Mouse (Mus musculus): ENCODE data around the gene Ncaph2. TPM values are rescaled to one million over a fixed set of nuclear protein-coding genes. Genes with fewer than 3 reads are reported as not detected.

Ncaph2 gene
- polyA plus RNA-seq, 1 experiment from 2014 or later: 140 TPM

DNA sequence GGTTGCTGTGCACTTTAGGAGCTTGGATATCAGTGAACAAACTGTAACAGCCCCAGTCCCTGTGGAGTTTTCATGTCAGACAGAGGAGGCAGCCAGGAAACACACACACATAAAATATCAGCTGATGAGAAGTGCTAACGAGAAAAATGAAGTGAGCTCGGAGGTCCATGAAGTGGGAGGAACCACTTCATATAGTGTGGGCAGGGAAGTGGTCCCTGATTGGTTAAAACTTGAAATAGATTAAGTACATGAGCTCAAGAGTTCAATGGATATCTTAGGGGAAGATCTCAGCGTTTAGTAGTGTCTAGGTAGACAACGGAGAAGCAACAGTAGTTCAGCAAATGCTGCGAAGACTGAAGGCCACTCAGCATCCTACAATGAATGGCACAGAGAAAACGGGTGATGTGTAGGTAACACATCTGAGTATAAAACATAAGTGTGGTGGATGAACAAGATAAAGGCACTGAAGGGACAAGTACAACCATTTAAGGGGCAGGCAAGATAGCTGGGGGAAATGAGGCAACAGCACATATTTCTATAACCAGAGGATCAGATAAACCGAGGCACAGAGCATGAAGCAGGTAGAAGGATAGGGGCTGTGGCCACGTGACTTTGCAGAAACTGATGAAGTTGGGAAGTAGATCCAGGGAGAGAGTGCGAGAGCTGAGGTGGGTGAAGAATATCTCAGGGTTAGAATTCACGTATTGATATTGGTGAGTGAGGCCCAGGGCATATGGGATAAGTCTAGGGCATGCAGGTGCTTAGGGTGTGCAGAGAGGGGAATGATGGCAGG is 49.5 kb downstream of the Ncaph2 start:
- no peak for DNase-seq (ENCODE audit: low spot score)
- no peak overlapping the region for H3K4me3 ChIP-seq (ENCODE audit: low read depth, low read length)
- H3K27me3 ChIP-seq (ENCODE audit: control insufficient read depth, insufficient read depth, low read length): no peaks in the 10 kb centered on the region
- 92% methylated on average over 10 of the region's 10 CpGs for WGBS
- no peak for ATAC-seq (ENCODE audit: low FRiP score)
- no peak overlapping the region for H3K9ac ChIP-seq (ENCODE audit: low read depth, low read length)
- no peaks in the 10 kb centered on the region for H3K36me3 ChIP-seq (ENCODE audit: control insufficient read depth, insufficient read depth, low read length)
- H3K4me2 ChIP-seq (replicated peaks; ENCODE audit: low read depth, low read length): no peak overlapping the region
- no peaks in the 10 kb centered on the region; the same call in 1 of the 2 replicates for H3K9me3 ChIP-seq (ENCODE audit: control insufficient read depth, low read length)
- H3K27ac ChIP-seq (ENCODE audit: low read depth, low read length): no peak overlapping the region
- H3K4me1 ChIP-seq (replicated peaks; ENCODE audit: control insufficient read depth, insufficient read depth, low read length): no peaks in the 10 kb centered on the region

DNA sequence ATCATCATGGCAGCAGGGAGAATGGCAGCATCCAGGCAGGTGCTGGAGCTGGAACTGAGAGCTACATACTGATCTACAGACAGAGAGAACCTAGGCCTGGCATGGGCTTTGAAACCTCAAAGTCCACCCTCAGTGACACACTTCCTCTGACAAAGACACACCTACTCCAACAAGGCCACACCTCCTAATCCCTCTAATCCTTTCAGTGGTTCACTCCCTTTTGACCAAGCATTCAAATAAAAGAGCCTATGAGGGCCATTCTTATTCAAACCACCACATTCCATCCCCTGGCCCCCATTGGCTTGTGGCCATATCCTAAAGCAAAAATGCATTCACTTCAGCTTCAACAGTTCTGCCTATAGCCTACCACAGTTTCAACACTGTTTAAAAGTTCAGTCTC is 51.2 kb downstream of the Ncaph2 start:
- Histone ChIP-seq H3K4me2 (replicated peaks; ENCODE audit: low read depth, low read length) (no peak overlapping the region), H3K4me1 (replicated peaks; ENCODE audit: control insufficient read depth, insufficient read depth, low read length) (no peaks in the 10 kb centered on the region), H3K36me3 (ENCODE audit: control insufficient read depth, insufficient read depth, low read length) (no peaks in the 10 kb centered on the region), H3K9me3 (ENCODE audit: control insufficient read depth, low read length) (no peaks in the 10 kb centered on the region; the same call in 1 of the 2 replicates), H3K9ac (ENCODE audit: low read depth, low read length) (no peak overlapping the region), H3K27me3 (ENCODE audit: control insufficient read depth, insufficient read depth, low read length) (no peaks in the 10 kb centered on the region), H3K27ac (ENCODE audit: low read depth, low read length) (no peak overlapping the region), H3K4me3 (ENCODE audit: low read depth, low read length) (no peak overlapping the region)
- ATAC-seq (ENCODE audit: low FRiP score) (no peak), DNase-seq (ENCODE audit: low spot score) (no peak)

DNA sequence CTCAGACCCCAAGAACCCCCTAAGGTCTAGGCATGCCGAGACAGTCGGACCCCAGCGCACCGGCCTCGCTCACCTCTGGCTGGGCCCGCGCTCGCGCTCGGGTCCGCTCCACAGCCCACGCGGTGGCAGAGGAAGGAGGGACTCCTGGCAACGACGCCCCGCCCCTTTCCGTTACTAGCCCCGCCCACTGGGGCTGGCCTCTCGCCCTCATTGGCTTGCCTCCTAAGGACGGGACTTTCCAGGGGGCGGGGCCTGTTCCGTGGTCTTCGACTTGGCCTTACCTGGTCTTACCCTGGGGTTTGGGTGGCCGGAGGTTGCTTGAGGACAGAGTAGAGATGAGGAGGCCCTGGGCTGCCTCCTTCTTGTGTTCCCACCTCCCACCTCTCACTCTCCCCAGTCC is 54.6 kb downstream of the Ncaph2 start, which contains the start of gene Syce3:
TSS of gene Syce3 (minus strand) at position 386 of the 400 bp plus-strand sequence.
- Histone ChIP-seq H3K4me3 (ENCODE audit: low read depth, low read length) (no peak within 1 kb of the TSS), H3K27ac (ENCODE audit: low read depth, low read length) (no peak within 1 kb of the TSS), H3K27me3 (ENCODE audit: control insufficient read depth, insufficient read depth, low read length) (no peaks in the 10 kb centered on the region), H3K36me3 (ENCODE audit: control insufficient read depth, insufficient read depth, low read length) (no peaks in the 10 kb centered on the region), H3K9ac (ENCODE audit: low read depth, low read length) (no peak within 1 kb of the TSS), H3K4me1 (replicated peaks; ENCODE audit: control insufficient read depth, insufficient read depth, low read length) (no peaks in the 10 kb centered on the region), H3K9me3 (ENCODE audit: control insufficient read depth, low read length) (no peaks in the 10 kb centered on the region; the same call in 1 of the 2 replicates), H3K4me2 (replicated peaks; ENCODE audit: low read depth, low read length) (no peak within 1 kb of the TSS)
- WGBS: 82% methylated on average over 22 of the region's 24 CpGs
- DNase-seq (ENCODE audit: low spot score): no peak
- ATAC-seq (ENCODE audit: low FRiP score): no peak

DNA sequence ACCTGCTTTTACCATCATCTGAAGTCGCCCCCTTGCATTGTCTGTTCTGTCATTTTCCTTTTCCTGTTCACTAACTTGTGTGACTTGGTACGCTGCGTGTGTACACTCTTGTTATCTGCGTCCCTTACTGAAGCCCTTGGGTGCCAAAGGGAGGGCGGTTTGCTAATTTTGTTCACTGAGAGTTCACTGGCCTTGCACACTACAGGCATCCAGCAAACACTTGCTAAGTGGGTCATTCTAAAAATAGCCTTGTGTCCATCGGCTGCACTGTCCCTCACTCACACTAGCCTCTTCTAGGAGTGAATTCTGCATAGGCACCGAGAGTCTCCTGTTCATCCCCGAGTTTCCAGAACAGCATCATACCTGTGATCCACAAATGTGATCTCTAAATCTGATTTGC is 59.8 kb downstream of the Ncaph2 start:
- no peaks in the 10 kb centered on the region for H3K9me3 ChIP-seq (ENCODE audit: control insufficient read depth, low read length)
- WGBS: 86% methylated on average over 8 of the region's 8 CpGs
- no peak overlapping the region for H3K4me2 ChIP-seq (replicated peaks; ENCODE audit: low read depth, low read length)
- no peaks in the 10 kb centered on the region for H3K27me3 ChIP-seq (ENCODE audit: control insufficient read depth, insufficient read depth, low read length)
- ATAC-seq (ENCODE audit: low FRiP score): no peak
- H3K27ac ChIP-seq (ENCODE audit: low read depth, low read length): no peak overlapping the region
- DNase-seq (ENCODE audit: low spot score): no peak
- H3K36me3 ChIP-seq (ENCODE audit: control insufficient read depth, insufficient read depth, low read length): no peaks in the 10 kb centered on the region
- H3K4me1 ChIP-seq (replicated peaks; ENCODE audit: control insufficient read depth, insufficient read depth, low read length): no peaks in the 10 kb centered on the region
- H3K4me3 ChIP-seq (ENCODE audit: low read depth, low read length): no peak overlapping the region
- H3K9ac ChIP-seq (ENCODE audit: low read depth, low read length): no peak overlapping the region

DNA sequence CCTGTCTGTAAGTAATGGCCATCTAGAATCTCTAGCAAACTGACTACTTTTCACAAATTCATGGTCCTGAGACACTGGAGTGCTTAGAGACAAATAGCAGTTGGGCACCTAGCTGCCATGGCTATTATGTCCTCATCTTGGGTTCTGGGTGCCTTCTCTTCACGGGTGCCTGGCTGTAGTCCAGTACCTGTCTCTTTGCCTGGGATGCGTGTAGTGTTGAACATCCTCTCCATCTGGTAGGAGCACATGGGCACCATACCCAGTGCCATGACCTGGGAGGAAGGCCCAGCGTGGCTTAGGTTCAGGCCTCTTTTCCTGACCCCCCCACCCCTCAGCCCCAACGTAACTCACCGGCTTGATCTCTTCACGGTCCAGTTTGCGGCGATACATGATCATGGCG is 66.4 kb downstream of the Ncaph2 start:
- H3K27me3 ChIP-seq (ENCODE audit: control insufficient read depth, insufficient read depth, low read length): no peaks in the 10 kb centered on the region
- no peak for ATAC-seq (ENCODE audit: low FRiP score)
- H3K4me3 ChIP-seq (ENCODE audit: low read depth, low read length): no peak overlapping the region
- H3K9me3 ChIP-seq (ENCODE audit: control insufficient read depth, low read length): no peaks in the 10 kb centered on the region
- WGBS: 94% methylated on average over 9 of the region's 9 CpGs
- no peak overlapping the region for H3K9ac ChIP-seq (ENCODE audit: low read depth, low read length)
- peaks cover 5% of the 10 kb centered on the region; the same call in 1 of the 2 replicates for H3K36me3 ChIP-seq (ENCODE audit: control insufficient read depth, insufficient read depth, low read length)
- H3K27ac ChIP-seq (ENCODE audit: low read depth, low read length): no peak overlapping the region
- H3K4me1 ChIP-seq (replicated peaks; ENCODE audit: control insufficient read depth, insufficient read depth, low read length): no peaks in the 10 kb centered on the region
- no peak overlapping the region for H3K4me2 ChIP-seq (replicated peaks; ENCODE audit: low read depth, low read length)
- no peak for DNase-seq (ENCODE audit: low spot score)

Other genes starting within 250 kb of the Ncaph2 start
- 17.5 and 17.6 TPM in 2 replicates for gene Tubgcp6, start 232.6 kb upstream of the Ncaph2 start, polyA plus RNA-seq (2014; fragmentation: Nextera tagmentation; extraction: Ambion mirVana)
- gene Hdac10, start 227.0 kb upstream of the Ncaph2 start, polyA plus RNA-seq (2014; fragmentation: Nextera tagmentation; extraction: Ambion mirVana): 9.4 and 10.7 TPM in 2 replicates
- 16.5 and 17.8 TPM in 2 replicates for gene Mapk12, start 215.0 kb upstream of the Ncaph2 start, polyA plus RNA-seq (2014; fragmentation: Nextera tagmentation; extraction: Ambion mirVana)
- gene Mapk11, start 206.1 kb upstream of the Ncaph2 start, polyA plus RNA-seq (2014; fragmentation: Nextera tagmentation; extraction: Ambion mirVana): 38.5 and 40.4 TPM in 2 replicates
- gene Plxnb2, start 174.9 kb upstream of the Ncaph2 start, polyA plus RNA-seq (2014; fragmentation: Nextera tagmentation; extraction: Ambion mirVana): 97.4 and 104 TPM in 2 replicates
- 28.3 and 31.2 TPM in 2 replicates for gene Dennd6b, start 159.2 kb upstream of the Ncaph2 start, polyA plus RNA-seq (2014; fragmentation: Nextera tagmentation; extraction: Ambion mirVana)
- gene Ppp6r2, start 144.2 kb upstream of the Ncaph2 start, polyA plus RNA-seq (2014; fragmentation: Nextera tagmentation; extraction: Ambion mirVana): 42.1 and 46.0 TPM in 2 replicates
- 57.4 and 66.4 TPM in 2 replicates for gene Sbf1, start 40.4 kb upstream of the Ncaph2 start, polyA plus RNA-seq (2014; fragmentation: Nextera tagmentation; extraction: Ambion mirVana)
- 0.12 TPM in 1 of 2 replicates, not detected in the other for gene Adm2, start 33.0 kb upstream of the Ncaph2 start, polyA plus RNA-seq (2014; fragmentation: Nextera tagmentation; extraction: Ambion mirVana)
- gene Miox, start 21.3 kb upstream of the Ncaph2 start, polyA plus RNA-seq (2014; fragmentation: Nextera tagmentation; extraction: Ambion mirVana): not detected in 2 replicates
- 25.4 and 26.8 TPM in 2 replicates for gene Lmf2, start 60 bp upstream of the Ncaph2 start, polyA plus RNA-seq (2014; fragmentation: Nextera tagmentation; extraction: Ambion mirVana)
- 7.4 and 7.9 TPM in 2 replicates for gene Sco2, start 18.1 kb downstream of the Ncaph2 start, polyA plus RNA-seq (2014; fragmentation: Nextera tagmentation; extraction: Ambion mirVana)
- gene Tymp, start 21.3 kb downstream of the Ncaph2 start, polyA plus RNA-seq (2014; fragmentation: Nextera tagmentation; extraction: Ambion mirVana): 1.4 and 1.7 TPM in 2 replicates
- 1.7 and 2.6 TPM in 2 replicates for gene Odf3b, start 23.6 kb downstream of the Ncaph2 start, polyA plus RNA-seq (2014; fragmentation: Nextera tagmentation; extraction: Ambion mirVana)
- gene Klhdc7b, start 29.2 kb downstream of the Ncaph2 start, polyA plus RNA-seq (2014; fragmentation: Nextera tagmentation; extraction: Ambion mirVana): not detected in 2 replicates
- not detected in 2 replicates for gene Syce3, start 54.8 kb downstream of the Ncaph2 start, polyA plus RNA-seq (2014; fragmentation: Nextera tagmentation; extraction: Ambion mirVana)
- 0.73 and 0.93 TPM in 2 replicates for gene Cpt1b, start 70.1 kb downstream of the Ncaph2 start, polyA plus RNA-seq (2014; fragmentation: Nextera tagmentation; extraction: Ambion mirVana)
- 2.6 and 4.0 TPM in 2 replicates for gene C730034F03Rik, start 73.9 kb downstream of the Ncaph2 start, polyA plus RNA-seq (2014; fragmentation: Nextera tagmentation; extraction: Ambion mirVana)
- gene Gm44502, start 74.0 kb downstream of the Ncaph2 start, polyA plus RNA-seq (2014; fragmentation: Nextera tagmentation; extraction: Ambion mirVana): not detected in 2 replicates
- 54.7 and 63.4 TPM in 2 replicates for gene Chkb, start 74.2 kb downstream of the Ncaph2 start, polyA plus RNA-seq (2014; fragmentation: Nextera tagmentation; extraction: Ambion mirVana)
- gene Mapk8ip2, start 98.2 kb downstream of the Ncaph2 start, polyA plus RNA-seq (2014; fragmentation: Nextera tagmentation; extraction: Ambion mirVana): 22.4 and 24.1 TPM in 2 replicates
- gene Arsa, start 121.7 kb downstream of the Ncaph2 start, polyA plus RNA-seq (2014; fragmentation: Nextera tagmentation; extraction: Ambion mirVana): 10.0 and 10.4 TPM in 2 replicates
- 2.8 and 3.5 TPM in 2 replicates for gene Shank3, start 143.9 kb downstream of the Ncaph2 start, polyA plus RNA-seq (2014; fragmentation: Nextera tagmentation; extraction: Ambion mirVana)
- 0.39 and 0.76 TPM in 2 replicates for gene Acr, start 212.6 kb downstream of the Ncaph2 start, polyA plus RNA-seq (2014; fragmentation: Nextera tagmentation; extraction: Ambion mirVana)
- 85.3 and 91.0 TPM in 2 replicates for gene Rabl2, start 236.2 kb downstream of the Ncaph2 start, polyA plus RNA-seq (2014; fragmentation: Nextera tagmentation; extraction: Ambion mirVana)